Mouse (Mus musculus) embryonic facial prominence, embryonic 10.5 days (tissue): Measurements from ENCODE around the gene Zfp740. TPM values are rescaled to one million over a fixed set of nuclear protein-coding genes. Genes with fewer than 3 reads are reported as not detected.
"Not testable (repeated sequence)": the region's sequence is repeated elsewhere in the genome, so short reads cannot be mapped to it uniquely, and the experiment has no call there.

ENCODE experiments used
- DNase-seq: peaks from one replicate; pipeline ENCODE4 v3.0.0-alpha.2; 2017; ENCODE audit warnings: low spot score
- H3K27ac ChIP-seq: fragments of 300-500 bp; sonication (generic); replicated peaks from 2 replicates; pipeline ENCODE4 v1.5.1; 2016; ENCODE audit warnings: mild to moderate bottlenecking
- H3K27me3 ChIP-seq: fragments of 300-500 bp; sonication (generic); replicated peaks from 2 replicates; pipeline ENCODE4 v1.6.1; 2016; ENCODE audit warnings: low read depth, mild to moderate bottlenecking; ENCODE audit not compliant: poor library complexity, severe bottlenecking
- H3K36me3 ChIP-seq: fragments of 300-500 bp; sonication (generic); replicated peaks from 2 replicates; pipeline ENCODE4 v1.6.1; 2016; ENCODE audit warnings: mild to moderate bottlenecking, moderate library complexity
- H3K4me1 ChIP-seq: fragments of 300-500 bp; sonication (generic); 2 replicates; pipeline ENCODE4 v1.6.1; 2016
- H3K4me3 ChIP-seq: fragments of 300-500 bp; sonication (generic); 2 replicates; pipeline ENCODE4 v1.5.1; 2016; ENCODE audit warnings: mild to moderate bottlenecking, moderate library complexity
- H3K9me3 ChIP-seq: fragments of 300-500 bp; sonication (generic); 2 replicates; pipeline ENCODE4 v1.6.1; 2016; ENCODE audit warnings: mild to moderate bottlenecking
- WGBS: fragments of 180-500 bp; shearing (Covaris S2); methylation state at CpG from one replicate; pipeline ENCODE4 v1.1.7; 2016; 5-methylcytosine and 5-hydroxymethylcytosine counted together
- polyA plus RNA-seq: library from polyadenylated mRNA; unstranded; fragments of >200 nt; fragmentation: Nextera tagmentation; extraction: Ambion mirVana; gene quantifications from 2 replicates; pipeline ENCODE4 v1.2.1, GENCODE M21; 2016

Zfp740 gene
- 77.6 and 79.3 TPM in 2 replicates for polyA plus RNA-seq

- no peaks in the 10 kb centered on the region for H3K9me3 ChIP-seq
- under 1% methylated on average over 68 of the region's 68 CpGs for WGBS
- peak within 1 kb of the TSS; percentile 99 for H3K27ac ChIP-seq
- H3K36me3 ChIP-seq = peaks cover 52% of the 10 kb centered on the region
- no peaks in the 10 kb centered on the region for H3K27me3 ChIP-seq
- DNase-seq = peak; percentile 99
- H3K4me3 ChIP-seq = peak within 1 kb of the TSS; percentile 88
- H3K4me1 ChIP-seq = peaks cover 36% of the 10 kb centered on the region
These were observed at the start of gene Zfp740 for GRCm38 (mm10) chr15:102202971-102203834. TSS of gene Zfp740 (plus strand) at chr15:102203249.

GRCm38 (mm10) chr15:102155006-102155405 lies 48.0 kb upstream of the Zfp740 start:
- not testable (repeated sequence) for H3K36me3 ChIP-seq, H3K27ac ChIP-seq, H3K9me3 ChIP-seq, DNase-seq, H3K4me3 ChIP-seq, H3K27me3 ChIP-seq
- peaks cover 36% of the 10 kb centered on the region for H3K4me1 ChIP-seq
- WGBS = 95% methylated on average over 6 of the region's 6 CpGs

DNA sequence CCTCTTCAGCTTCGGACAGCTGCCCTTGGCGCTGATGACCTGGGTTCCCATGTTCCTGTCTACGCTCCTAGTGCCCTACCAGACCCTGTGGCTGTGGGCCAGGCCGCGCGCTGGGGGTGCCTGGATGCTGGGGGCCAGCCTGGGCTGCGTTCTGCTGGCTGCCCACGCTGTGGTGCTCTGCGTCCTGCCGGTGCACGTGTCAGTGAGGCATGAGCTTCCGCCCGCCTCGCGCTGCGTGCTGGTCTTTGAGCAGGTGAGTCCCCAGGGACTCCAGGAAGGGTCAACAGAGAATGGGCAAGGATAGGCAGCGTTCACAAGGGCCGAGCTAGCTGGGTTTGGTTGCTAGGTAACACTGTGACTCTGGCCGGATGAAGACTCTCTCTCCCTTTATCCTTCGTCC lies 46.2 kb upstream of the Zfp740 start:
- peak overlapping the region; percentile 68 for H3K27ac ChIP-seq
- peak; percentile 37 for DNase-seq

DNA sequence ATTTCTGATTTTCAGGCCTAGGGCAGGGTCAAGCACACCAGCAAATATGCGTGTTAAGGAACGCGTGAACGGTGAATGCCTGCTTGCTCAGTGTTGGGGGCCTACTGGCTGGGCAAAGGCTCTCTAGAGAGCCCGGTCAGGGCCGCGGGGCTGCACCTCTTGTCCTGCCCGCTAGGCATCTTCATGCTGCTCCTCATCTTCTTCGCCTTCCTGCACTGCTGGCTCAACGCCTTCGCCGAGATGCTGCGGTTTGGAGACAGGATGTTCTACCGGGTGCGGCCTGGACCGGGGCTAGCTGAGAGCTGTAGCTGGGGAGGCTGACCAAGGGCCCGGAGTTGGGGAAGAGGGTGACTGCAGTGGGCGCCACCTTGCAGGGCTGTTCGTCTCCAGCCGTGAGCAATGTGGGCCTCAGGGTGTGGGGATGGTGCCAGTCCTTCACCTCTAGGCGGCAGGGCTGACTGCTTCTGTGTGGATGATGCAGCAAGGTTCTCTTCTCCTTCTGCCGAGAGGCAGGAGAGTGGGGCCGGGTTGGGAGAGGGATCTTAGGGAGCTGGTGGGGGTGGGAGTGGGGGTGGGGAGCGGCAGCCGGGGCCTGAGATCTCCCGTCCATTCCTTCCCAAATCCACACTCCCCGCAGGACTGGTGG lies 42.5 kb upstream of the Zfp740 start:
- 59% methylated on average over 27 of the region's 27 CpGs for WGBS
- H3K4me3 ChIP-seq = no peak overlapping the region
- peaks cover 24% of the 10 kb centered on the region for H3K4me1 ChIP-seq
- no peaks in the 10 kb centered on the region for H3K9me3 ChIP-seq
- no peaks in the 10 kb centered on the region for H3K27me3 ChIP-seq
- DNase-seq = no peak
- H3K36me3 ChIP-seq = no peaks in the 10 kb centered on the region
- no peak overlapping the region for H3K27ac ChIP-seq

More for the DNA sequence above, 46.2 kb upstream of the Zfp740 start:
- Histone ChIP-seq H3K27me3 (no peaks in the 10 kb centered on the region), H3K36me3 (no peaks in the 10 kb centered on the region), H3K4me1 (peaks cover 27% of the 10 kb centered on the region), H3K4me3 (peak overlapping the region; percentile 23; the same call in 1 of the 2 replicates), H3K9me3 (no peaks in the 10 kb centered on the region)
- WGBS = 34% methylated on average over 20 of the region's 20 CpGs

DNA sequence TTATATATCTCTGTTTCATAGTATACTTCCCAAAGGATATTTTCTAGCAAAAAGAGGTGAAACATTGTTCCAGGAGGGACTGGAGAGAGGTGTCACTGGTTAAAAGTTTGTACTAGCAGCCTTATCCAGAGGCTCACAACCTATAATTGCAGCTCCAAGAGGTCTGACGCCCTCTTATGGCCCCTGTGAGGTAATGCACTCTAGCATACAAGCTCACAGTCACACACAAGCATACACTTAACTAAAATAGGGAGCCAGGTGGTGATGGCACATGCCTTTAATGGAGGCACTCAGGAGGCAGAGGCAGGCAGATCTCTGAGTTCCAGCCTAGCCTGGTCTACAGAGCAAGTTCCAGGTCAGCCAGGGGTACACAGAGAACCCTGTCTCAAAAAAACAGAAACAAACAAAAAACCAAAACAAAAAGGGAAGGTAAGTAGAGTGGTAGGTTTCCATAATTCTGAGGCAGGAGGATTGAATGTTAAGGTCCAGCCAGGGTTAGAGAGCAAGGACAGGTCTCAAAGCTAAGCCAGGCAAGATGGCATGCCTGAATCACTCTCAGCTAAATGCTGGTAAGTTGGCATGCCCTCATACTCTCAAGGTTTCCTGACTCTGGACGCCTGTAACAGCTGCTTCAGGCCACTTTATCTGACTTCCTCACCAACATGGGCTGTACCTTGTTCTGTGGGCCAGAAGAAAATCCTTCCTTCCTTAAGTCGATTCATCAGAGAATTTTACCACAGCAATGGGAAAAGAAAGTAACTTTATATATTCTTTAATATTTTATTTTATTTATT lies 39.0 kb upstream of the Zfp740 start:
- WGBS = 67% methylated on average over 3 of the region's 3 CpGs
- H3K9me3 ChIP-seq = no peaks in the 10 kb centered on the region
- H3K4me3 ChIP-seq = no peak overlapping the region
- no peak for DNase-seq
- peaks cover 34% of the 10 kb centered on the region for H3K4me1 ChIP-seq
- H3K27ac ChIP-seq = no peak overlapping the region
- H3K36me3 ChIP-seq = no peaks in the 10 kb centered on the region
- no peaks in the 10 kb centered on the region for H3K27me3 ChIP-seq

- Histone ChIP-seq H3K4me3 (no peak overlapping the region), H3K36me3 (no peaks in the 10 kb centered on the region), H3K4me1 (peaks cover 46% of the 10 kb centered on the region), H3K27ac (0 out of 2 replicates have a peak overlapping the region, but pooled peaks have one; percentile 24), H3K27me3 (no peaks in the 10 kb centered on the region), H3K9me3 (no peaks in the 10 kb centered on the region)
- WGBS = 48% methylated on average over 6 of the region's 6 CpGs
- no peak for DNase-seq
These were observed 37.5 kb upstream of the Zfp740 start for GRCm38 (mm10) chr15:102165468-102166100.

GRCm38 (mm10) chr15:102167620-102168021 lies 35.4 kb upstream of the Zfp740 start:
- Histone ChIP-seq H3K27me3 (no peaks in the 10 kb centered on the region), H3K9me3 (no peaks in the 10 kb centered on the region), H3K36me3 (no peaks in the 10 kb centered on the region; the same call in 1 of the 2 replicates), H3K4me3 (no peak overlapping the region), H3K27ac (peak overlapping the region; percentile 72), H3K4me1 (peaks cover 40% of the 10 kb centered on the region)
- 41% methylated on average over 6 of the region's 6 CpGs for WGBS
- DNase-seq = peak; percentile 52

- Histone ChIP-seq H3K36me3 (no peaks in the 10 kb centered on the region; the same call in 1 of the 2 replicates), H3K27me3 (no peaks in the 10 kb centered on the region), H3K27ac (peak overlapping the region; percentile 35; the same call in 1 of the 2 replicates), H3K4me1 (peaks cover 40% of the 10 kb centered on the region), H3K4me3 (no peak overlapping the region), H3K9me3 (no peaks in the 10 kb centered on the region)
- WGBS = 60% methylated on average over 2 of the region's 2 CpGs
- DNase-seq = no peak
These were observed 34.0 kb upstream of the Zfp740 start for GRCm38 (mm10) chr15:102169064-102169463.

DNA sequence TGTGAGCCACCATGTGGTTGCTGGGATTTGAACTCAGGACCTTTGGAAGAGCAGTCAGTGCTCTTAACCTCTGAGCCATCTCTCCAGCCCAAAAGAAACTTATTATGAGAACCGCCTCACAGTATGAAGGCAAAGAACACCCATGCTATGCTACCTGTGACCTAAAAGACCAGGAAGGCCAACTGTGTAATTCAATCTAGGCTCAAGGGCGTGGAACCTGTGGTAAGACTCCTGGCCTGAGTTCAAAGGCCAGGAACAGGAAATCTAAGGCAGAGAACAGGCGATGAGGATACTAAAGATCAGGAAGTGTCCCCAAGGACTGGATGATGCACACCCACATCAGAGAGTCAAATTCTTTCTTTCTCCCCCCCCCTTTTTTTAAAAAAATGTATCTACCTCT lies 29.5 kb upstream of the Zfp740 start:
- WGBS = 83% methylated on average over 3 of the region's 3 CpGs
- no peak for DNase-seq
- Histone ChIP-seq H3K27ac (no peak overlapping the region), H3K4me1 (peaks cover 18% of the 10 kb centered on the region), H3K4me3 (no peak overlapping the region), H3K9me3 (no peaks in the 10 kb centered on the region), H3K36me3 (peaks cover 25% of the 10 kb centered on the region), H3K27me3 (no peaks in the 10 kb centered on the region)

GRCm38 (mm10) chr15:102175736-102176319 lies 27.2 kb upstream of the Zfp740 start:
- Histone ChIP-seq H3K27ac (no peak overlapping the region), H3K36me3 (peaks cover 40% of the 10 kb centered on the region), H3K27me3 (no peaks in the 10 kb centered on the region), H3K9me3 (no peaks in the 10 kb centered on the region), H3K4me3 (no peak overlapping the region), H3K4me1 (peaks cover 4% of the 10 kb centered on the region; the same call in 1 of the 2 replicates)
- WGBS = 87% methylated on average over 16 of the region's 16 CpGs
- DNase-seq = no peak

GRCm38 (mm10) chr15:102176571-102177316 lies 26.3 kb upstream of the Zfp740 start:
- Histone ChIP-seq H3K4me1 (peaks cover 4% of the 10 kb centered on the region; the same call in 1 of the 2 replicates), H3K36me3 (peaks cover 43% of the 10 kb centered on the region), H3K27ac (no peak overlapping the region), H3K27me3 (no peaks in the 10 kb centered on the region), H3K9me3 (no peaks in the 10 kb centered on the region), H3K4me3 (no peak overlapping the region)
- no peak for DNase-seq
- 93% methylated on average over 7 of the region's 7 CpGs for WGBS
